Mouse (Mus musculus) ES-E14 (cell line): ENCODE measurements around the gene Camk2n1. TPM values are rescaled to one million over a fixed set of nuclear protein-coding genes. Genes with fewer than 3 reads are reported as not detected.

Source experiments
- DNase-seq: peaks from one replicate; pipeline ENCODE4 v3.0.0-alpha.2; 2013; ENCODE audit warnings: low read depth, low spot score
- H3K27ac ChIP-seq: 2 replicates; pipeline ENCODE4 v1.5.1; 2012; ENCODE audit warnings: low read depth, mild to moderate bottlenecking, low read length, moderate library complexity, mixed read lengths; ENCODE audit not compliant: poor library complexity, insufficient read depth, severe bottlenecking
- H3K36me3 ChIP-seq: 2 replicates; pipeline ENCODE4 v1.6.1; 2012; ENCODE audit warnings: mild to moderate bottlenecking, low read length, moderate library complexity, mixed read lengths; ENCODE audit not compliant: control insufficient read depth, poor library complexity, insufficient read depth, severe bottlenecking
- H3K4me1 ChIP-seq, 2 experiments: fragments of 150-350 bp in 1 of 2; sonication (generic) in 1 of 2; 2 replicates each; pipeline ENCODE4 v1.6.1; 2012; ENCODE audit warnings: low read length in 2 of 2, mild to moderate bottlenecking in 1 of 2, mixed read lengths in 1 of 2; ENCODE audit not compliant: control insufficient read depth in 2 of 2, insufficient read depth in 2 of 2, poor library complexity in 1 of 2
- H3K4me3 ChIP-seq, 2 experiments: fragments of 150-350 bp in 1 of 2; sonication (generic) in 1 of 2; 2 replicates each; pipeline ENCODE4 v1.5.1; 2012; ENCODE audit warnings: low read length in 2 of 2, low read depth in 1 of 2, mild to moderate bottlenecking in 1 of 2, mixed read lengths in 1 of 2; ENCODE audit not compliant: insufficient read depth in 1 of 2, poor library complexity in 1 of 2, severe bottlenecking in 1 of 2
- H3K9ac ChIP-seq: 2 replicates; pipeline ENCODE4 v1.6.1; 2012; ENCODE audit warnings: low read depth, mild to moderate bottlenecking, low read length, mixed read lengths; ENCODE audit not compliant: poor library complexity, insufficient read depth, severe bottlenecking
- H3K9me3 ChIP-seq: fragments of 150-350 bp; sonication (generic); 2 replicates; pipeline ENCODE4 v1.6.1; 2012; ENCODE audit warnings: low read depth, mild to moderate bottlenecking, low read length; ENCODE audit not compliant: control insufficient read depth, insufficient read depth
- CHD2 ChIP-seq: IDR thresholded peaks from 2 replicates; pipeline ENCODE4 v1.6.1; 2014; ENCODE audit warnings: mild to moderate bottlenecking, low read depth, low read length, inconsistent platforms
- HCFC1 ChIP-seq: IDR thresholded peaks from 2 replicates; pipeline ENCODE4 v1.6.1; 2012; ENCODE audit warnings: low read length, inconsistent platforms, borderline replicate concordance; ENCODE audit not compliant: insufficient read depth
- MAFK ChIP-seq: IDR thresholded peaks from 2 replicates; pipeline ENCODE4 v1.6.1; 2014; ENCODE audit warnings: mild to moderate bottlenecking, low read depth, low read length, inconsistent platforms; ENCODE audit not compliant: insufficient read depth
- ZC3H11A ChIP-seq: IDR thresholded peaks from 2 replicates; pipeline ENCODE4 v1.6.1; 2012; ENCODE audit warnings: low read depth, mild to moderate bottlenecking, inconsistent platforms, low read length, borderline replicate concordance
- ZNF384 ChIP-seq: IDR thresholded peaks from 2 replicates; pipeline ENCODE4 v1.6.1; 2012; ENCODE audit warnings: low read depth, low read length, inconsistent platforms
- in situ Hi-C, 2 experiments: fragments of 600-800 bp; cut with MboI; formaldehyde crosslinking; loops; one replicate each; pipeline ENCODE4 v1.15.1; 2025; ENCODE audit warnings: low sequenced_read_pairs in 2 of 2, inconsistent platforms in 1 of 2; ENCODE audit not compliant: unreplicated experiment in 2 of 2
- total RNA-seq: library from RNA; depleted of rRNA; stranded (reverse); fragments of 300-350 nt; gene quantifications from 2 replicates; pipeline ENCODE4 v1.2.3, GENCODE M21; 2012

The Camk2n1 gene
- total RNA-seq, 1 experiment: 1.4 TPM

GRCm38 (mm10) chr4:138429778-138430177, 24.3 kb upstream of the Camk2n1 start:
- no peak overlapping the region for H3K9ac ChIP-seq
- H3K36me3 ChIP-seq: no peaks in the 10 kb centered on the region
- TF ChIP-seq CHD2 (no peak), ZNF384 (no peak), ZC3H11A (peak; percentile 41; the same call in 1 of the 2 replicates), HCFC1 (no peak)
- no peak overlapping the region for H3K27ac ChIP-seq
- H3K4me3 ChIP-seq: no peak overlapping the region
- in situ Hi-C loops: loop anchor here in 1 of 2 experiments (10.0 kb wide), 1 partner anchor 105 kb away; the partner anchor contains the start of gene Pink1
- DNase-seq: no peak
- 0 out of 4 replicates have a peak, but pooled peaks cover 0 to 4% of the 10 kb centered on the region in 2 experiments for H3K4me1 ChIP-seq
- H3K9me3 ChIP-seq: no peaks in the 10 kb centered on the region

- no peak for TF ChIP-seq HCFC1
- TF ChIP-seq ZC3H11A: no peak
- no peak for TF ChIP-seq CHD2
- TF ChIP-seq MAFK: no peak
- no peak for TF ChIP-seq ZNF384
- in situ Hi-C loops: no loop called here
- Histone ChIP-seq H3K36me3 (peaks cover 3% of the 10 kb centered on the region; the same call in 1 of the 2 replicates), H3K27ac (no peak overlapping the region), H3K4me3 (no peak overlapping the region), H3K4me1 (peaks cover 3 to 7% of the 10 kb centered on the region in 2 experiments), H3K9me3 (no peaks in the 10 kb centered on the region), H3K9ac (no peak overlapping the region)
- no peak for DNase-seq
Measured at GRCm38 (mm10) chr4:138431340-138431739, 22.8 kb upstream of the Camk2n1 start.

DNA sequence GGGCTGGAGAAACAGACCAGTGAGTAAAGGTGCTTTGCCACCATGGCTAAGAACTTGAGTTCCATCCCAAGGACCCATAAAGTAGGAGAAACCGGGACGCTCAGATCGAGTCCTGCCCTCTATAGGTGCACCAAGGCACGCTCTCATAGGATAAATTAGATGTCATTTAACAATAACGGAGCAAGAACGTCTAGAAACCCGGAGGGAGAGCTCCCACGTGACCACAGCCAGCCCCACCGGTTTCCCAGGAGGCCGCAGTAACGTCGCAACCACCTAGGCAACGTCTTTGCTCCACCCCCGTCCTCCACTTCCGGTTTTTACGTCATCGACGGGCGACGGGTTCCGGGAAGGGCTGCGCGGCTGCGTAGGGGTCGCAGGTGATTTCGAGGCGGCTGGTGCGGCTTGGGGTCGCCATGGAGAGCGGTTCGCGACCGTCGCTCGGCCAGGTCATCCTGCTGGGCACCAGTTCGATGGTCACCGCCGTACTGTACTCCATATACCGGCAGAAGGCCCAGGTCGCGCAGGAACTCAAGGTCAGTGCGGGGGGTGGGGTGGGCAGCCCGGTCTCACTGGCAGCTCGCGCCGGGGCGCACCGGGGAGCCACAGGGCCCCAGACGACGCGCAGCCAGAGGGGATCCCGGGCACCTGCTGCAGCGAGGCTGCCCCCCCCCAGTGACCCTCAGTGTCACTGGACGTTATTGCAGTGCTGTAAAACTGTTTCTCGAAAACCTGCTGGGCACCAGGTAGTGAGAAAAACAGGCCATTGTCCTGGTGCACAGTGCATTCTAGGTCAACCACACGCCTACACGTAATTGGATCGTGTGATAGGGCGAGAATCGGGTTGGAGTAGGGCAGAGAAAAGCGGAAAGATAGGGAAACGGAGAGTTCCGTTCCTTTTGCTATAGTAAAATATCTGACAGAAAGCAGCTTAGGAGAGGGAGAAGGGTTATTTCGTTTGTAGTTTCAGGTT, 19.5 kb upstream of the Camk2n1 start, which contains the start of gene Mul1:
TSS of gene Mul1 (plus strand) at position 325 of the 970 bp plus-strand sequence.
- Histone ChIP-seq H3K4me3 (peak within 1 kb of the TSS; percentile 89 to 99), H3K9me3 (no peaks in the 10 kb centered on the region), H3K9ac (peak within 1 kb of the TSS; percentile 90), H3K4me1 (peaks cover 3 to 9% of the 10 kb centered on the region in 2 experiments), H3K27ac (peak within 1 kb of the TSS; percentile 6; the same call in 1 of the 2 replicates), H3K36me3 (peaks cover 32% of the 10 kb centered on the region)
- TF ChIP-seq ZC3H11A (no peak; the same call in 1 of the 2 replicates), HCFC1 (peak; percentile 85), CHD2 (no peak)
- DNase-seq: peak; percentile 94
- in situ Hi-C loops: no loop called here

GRCm38 (mm10) chr4:138440062-138440461, 14.1 kb upstream of the Camk2n1 start:
- Histone ChIP-seq H3K36me3 (peaks cover 50% of the 10 kb centered on the region), H3K27ac (no peak overlapping the region), H3K9me3 (no peaks in the 10 kb centered on the region), H3K9ac (no peak overlapping the region), H3K4me3 (no peak overlapping the region), H3K4me1 (peaks cover 8 to 35% of the 10 kb centered on the region in 2 experiments)
- no peak for DNase-seq
- in situ Hi-C loops: loop anchor here in 1 of 2 experiments (10.0 kb wide), 3 partner anchors 115 to 415 kb away; no protein-coding TSS in a partner anchor
- TF ChIP-seq HCFC1 (no peak), ZNF384 (no peak), CHD2 (no peak), ZC3H11A (no peak), MAFK (no peak)
